Mouse (Mus musculus) frontal cortex, postnatal 25 days (tissue): Measurements from ENCODE around the gene Vmn1r199.
"Not testable (repeated sequence)": the region's sequence is repeated elsewhere in the genome, so short reads cannot be mapped to it uniquely, and the experiment has no call there.

Source experiments
- DNase-seq, 2 experiments: peaks; one replicate each; pipeline ENCODE4 v3.0.0; 2022; ENCODE audit warnings: low spot score in 2 of 2

Gene Vmn1r199

GRCm38 (mm10) chr13:22379518-22379917 is at the start of gene Vmn1r199:
Gene Vmn1r199 (plus strand): TSS chr13:22379818.
- DNase-seq, result no peak

- DNase-seq, result no peak
Measured at GRCm38 (mm10) chr13:22333269-22333668, 46.3 kb upstream of the Vmn1r199 start.

- no peak for DNase-seq
Measured at GRCm38 (mm10) chr13:22335565-22335964, 44.1 kb upstream of the Vmn1r199 start.

GRCm38 (mm10) chr13:22350064-22350463 is 29.6 kb upstream of the Vmn1r199 start, which contains the start of gene Vmn1r198:
Gene Vmn1r198 (plus strand): TSS chr13:22350364.
- DNase-seq, result no peak

- no peak for DNase-seq
Measured at GRCm38 (mm10) chr13:22350813-22351212, 28.8 kb upstream of the Vmn1r199 start.

GRCm38 (mm10) chr13:22381128-22381527 is 1.5 kb downstream of the Vmn1r199 start:
- DNase-seq, result not testable (repeated sequence)

GRCm38 (mm10) chr13:22383401-22383800 is 3.8 kb downstream of the Vmn1r199 start:
- DNase-seq, result no peak

- DNase-seq, result no peak
Measured at GRCm38 (mm10) chr13:22387050-22387449, 7.4 kb downstream of the Vmn1r199 start.

- DNase-seq, result no peak
Measured at GRCm38 (mm10) chr13:22390073-22390472, 10.5 kb downstream of the Vmn1r199 start, which contains the start of gene Vmn1r200. Gene Vmn1r200 (plus strand): TSS chr13:22390373.

- DNase-seq, result no peak
Measured at GRCm38 (mm10) chr13:22402978-22403377, 23.4 kb downstream of the Vmn1r199 start.
